Comparison of ENCODE assay signal across 18 mouse cellular contexts in genomic region chr14:48205635-48206034, GRCm38 (mm10).
DNase-seq lines count a peak whose midpoint lies in the region; ATAC-seq lines count a peak whose summit lies in the region.
"Had no signal": no experiment of that assay in that cellular context is flagged by ENCODE, and none has a peak within 500 bp of the region (broad histone marks: within the 10 kb centered on the region; RNA-seq: fewer than 3 reads in every experiment).

No protein-coding gene starts in this region.

- peak; percentile 39 for DNase-seq in embryo, embryonic 10.5 days (ENCODE audit: low spot score)
- DNase-seq in embryo, embryonic 9.5 days (ENCODE audit: extremely low spot score): no peak
- DNase-seq in midbrain, embryonic 10.5 days (ENCODE audit: low spot score): no peak
- DNase-seq in midbrain, embryonic 14.5 days: no peak
- peak; percentile 47 for DNase-seq in kidney, postnatal 10 days
- DNase-seq in T-cell, adult 2 months (ENCODE audit: low spot score): no peak
- no peak for DNase-seq in cerebellum, adult 11 months
- DNase-seq: adrenal gland, postnatal 25 days; cerebellum, adult 9-11 months; gastrocnemius, postnatal 25 days; right cerebral cortex, postnatal 14 days had no signal

- no peaks in the 10 kb centered on the region; the same call in 1 of the 2 replicates for H3K36me3 ChIP-seq in midbrain, embryonic 10.5 days
- H3K36me3 ChIP-seq in midbrain, embryonic 14.5 days (ENCODE audit: control insufficient read depth, insufficient read depth, low read length): no peaks in the 10 kb centered on the region
- H3K36me3 ChIP-seq: embryonic facial prominence, embryonic 12.5 days; forebrain, embryonic 10.5 days had no signal

- H3K9ac ChIP-seq in midbrain, embryonic 14.5 days (replicated peaks; ENCODE audit: low read length): no peak overlapping the region
- H3K9ac ChIP-seq: embryonic facial prominence, embryonic 12.5 days; liver, embryonic 14.5 days had no signal

- H3K9me3 ChIP-seq in midbrain, embryonic 10.5 days (replicated peaks): no peaks in the 10 kb centered on the region
- H3K9me3 ChIP-seq in midbrain, embryonic 14.5 days (ENCODE audit: control insufficient read depth, low read length): no peaks in the 10 kb centered on the region
- H3K9me3 ChIP-seq: embryonic facial prominence, embryonic 12.5 days; forebrain, embryonic 10.5 days had no signal

- no peaks in the 10 kb centered on the region for H3K27me3 ChIP-seq in midbrain, embryonic 10.5 days (ENCODE audit: low read depth, poor library complexity, severe bottlenecking)
- H3K27me3 ChIP-seq in midbrain, embryonic 14.5 days (ENCODE audit: control insufficient read depth, insufficient read depth, low read length): no peaks in the 10 kb centered on the region
- H3K27me3 ChIP-seq: embryonic facial prominence, embryonic 12.5 days had no signal

- H3K4me3 ChIP-seq in midbrain, embryonic 10.5 days: no peak overlapping the region
- H3K4me3 ChIP-seq in midbrain, embryonic 14.5 days (replicated peaks; ENCODE audit: low read depth, low read length): no peak overlapping the region
- H3K4me3 ChIP-seq: embryonic facial prominence, embryonic 12.5 days; forebrain, embryonic 10.5 days had no signal

- H3K27ac ChIP-seq in midbrain, embryonic 10.5 days (replicated peaks): peak overlapping the region; percentile 34; the same call in 1 of the 2 replicates
- no peak overlapping the region for H3K27ac ChIP-seq in midbrain, embryonic 14.5 days (replicated peaks; ENCODE audit: low read depth, low read length)
- H3K27ac ChIP-seq: embryonic facial prominence, embryonic 12.5 days; forebrain, embryonic 10.5 days; liver, embryonic 14.5 days; macrophage had no signal

- WGBS in midbrain, embryonic 10.5 days: 78% methylated on average over 11 of the region's 11 CpGs
- WGBS in midbrain, embryonic 14.5 days: 58% methylated on average over 11 of the region's 11 CpGs

- no peak overlapping the region for H3K4me2 ChIP-seq in midbrain, embryonic 14.5 days (ENCODE audit: low read length)
- H3K4me2 ChIP-seq: embryonic facial prominence, embryonic 12.5 days; heart, embryonic 11.5 days had no signal

- no peak for ATAC-seq in midbrain, embryonic 14.5 days (ENCODE audit: low FRiP score, low TSS enrichment)
- ATAC-seq in megakaryocyte-erythroid progenitor cell, adult 5-6 weeks (replicated peaks; ENCODE audit: low FRiP score, low TSS enrichment, poor library complexity, severe bottlenecking): no peak
- ATAC-seq: midbrain, embryonic 16.5 days had no signal

- H3K4me1 ChIP-seq in midbrain, embryonic 10.5 days: peaks cover 60% of the 10 kb centered on the region
- peaks cover 34% of the 10 kb centered on the region for H3K4me1 ChIP-seq in midbrain, embryonic 14.5 days (ENCODE audit: control insufficient read depth, insufficient read depth, low read length)

Comparison
In these comparisons a context has a peak if more than half of its experiments do, and no peak if none do; other contexts are left out.
1. DNase-seq: peak in embryo, embryonic 10.5 days (single experiment) and kidney, postnatal 10 days (single experiment); none in embryo, embryonic 9.5 days (single experiment), midbrain, embryonic 10.5 days (single experiment), midbrain, embryonic 14.5 days (single experiment), T-cell, adult 2 months (single experiment) and cerebellum, adult 11 months (single experiment).